Mouse (Mus musculus): ENCODE measurements around the gene Cep170.

GRCm38 (mm10) chr1:176755586-176755985, 58.3 kb downstream of the Cep170 start:
- TF ChIP-seq POLR2A (IDR thresholded peaks at IDR 0.05; ENCODE audit: control insufficient read depth, extremely low read depth, insufficient read depth, low read length, poor library complexity) (no peak), CTCF (IDR thresholded peaks at IDR 0.05; ENCODE audit: borderline replicate concordance, control insufficient read depth, extremely low read depth, insufficient read depth, low read length, poor library complexity) (no peak)
